Mouse (Mus musculus): ENCODE measurements at regions not wholly inside any gene's neighbourhood (a gene's known extent, or its start where the extent isn't known, plus 50 kb on each side); places are given as distances from the start of the nearest gene placed in this dataset.

DNA sequence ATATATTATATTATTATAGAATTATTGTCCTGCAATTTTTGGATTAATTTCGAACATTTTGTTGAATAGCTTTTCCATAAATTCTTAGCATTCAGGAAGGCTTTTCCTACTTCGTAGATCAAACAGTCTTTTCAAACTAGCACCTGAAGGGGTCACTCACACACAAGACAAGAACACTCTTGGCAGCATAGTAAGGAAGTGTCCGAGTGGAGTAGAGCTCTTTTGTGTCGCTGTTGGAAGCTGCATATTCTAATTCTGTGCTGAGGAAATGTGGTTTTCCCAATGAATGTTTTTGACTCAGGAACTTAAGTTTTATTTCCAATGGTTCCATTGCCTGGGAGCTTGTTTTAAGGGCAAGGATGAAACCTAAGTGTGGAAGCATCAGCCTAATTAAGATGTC lies 290.2 kb upstream of the Fam241a start:
- Histone ChIP-seq H3K36me3 (ENCODE audit: control insufficient read depth, insufficient read depth, low read length) (no peaks in the 10 kb centered on the region), H3K4me1 (ENCODE audit: control insufficient read depth, insufficient read depth, insufficient read length, low read length) (peaks cover 10% of the 10 kb centered on the region; the same call in 1 of the 2 replicates), H3K27ac (ENCODE audit: insufficient read depth, low read depth, low read length) (no peak overlapping the region), H3K4me3 (ENCODE audit: low read depth, low read length) (no peak overlapping the region), H3K27me3 (ENCODE audit: control insufficient read depth, insufficient read depth, low read length) (no peaks in the 10 kb centered on the region)
- 10% methylated on average over 4 of the region's 4 CpGs for WGBS
- TF ChIP-seq CTCF (IDR thresholded peaks at IDR 0.05; ENCODE audit: extremely low read depth, insufficient read length, insufficient replicate concordance, low read depth, low read length) (no peak), POLR2A (IDR thresholded peaks at IDR 0.05; ENCODE audit: low read depth, low read length) (no peak)

DNA sequence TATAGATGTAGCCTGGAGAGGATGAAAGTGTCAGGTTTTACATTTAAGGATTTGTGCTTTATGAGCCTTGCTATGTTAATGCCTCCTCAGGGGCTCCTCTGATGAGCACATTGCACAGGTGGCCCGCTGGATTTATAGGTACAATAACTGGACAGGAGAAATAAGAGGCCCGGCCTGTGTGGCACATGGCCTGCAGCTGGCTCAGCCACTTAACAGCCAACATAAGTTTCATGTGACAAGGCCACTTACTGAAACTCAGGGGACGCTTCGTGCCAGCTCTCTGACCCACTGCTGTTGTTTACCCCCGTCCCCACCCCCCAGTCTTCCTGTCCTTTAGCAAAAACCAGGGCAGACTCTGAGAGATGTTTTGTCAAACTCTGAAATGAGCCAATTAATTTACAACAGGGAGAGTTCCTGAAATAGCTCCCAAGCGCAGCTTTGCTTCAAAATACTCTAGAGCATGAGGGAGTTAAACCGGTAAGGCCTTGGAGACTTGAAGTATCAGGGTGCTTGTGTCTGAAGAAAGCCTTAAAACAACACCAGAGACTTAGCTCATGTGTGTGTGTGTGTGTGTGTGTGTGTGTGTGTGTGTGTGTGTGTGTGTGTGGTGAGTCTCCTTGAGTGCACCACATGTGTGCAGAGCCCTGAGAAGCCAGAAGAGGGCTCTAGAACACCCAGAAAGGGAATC lies 285.2 kb upstream of the Fam241a start:
- WGBS, result 69% methylated on average over 7 of the region's 7 CpGs
- TF ChIP-seq CTCF (IDR thresholded peaks at IDR 0.05; ENCODE audit: extremely low read depth, insufficient read length, insufficient replicate concordance, low read depth, low read length) (no peak), POLR2A (IDR thresholded peaks at IDR 0.05; ENCODE audit: low read depth, low read length) (no peak)
- H3K4me1 ChIP-seq (ENCODE audit: control insufficient read depth, insufficient read depth, insufficient read length, low read length), result peaks cover under 1% of the 10 kb centered on the region; the same call in 1 of the 2 replicates
- H3K36me3 ChIP-seq (ENCODE audit: control insufficient read depth, insufficient read depth, low read length), result no peaks in the 10 kb centered on the region
- no peaks in the 10 kb centered on the region for H3K27me3 ChIP-seq (ENCODE audit: control insufficient read depth, insufficient read depth, low read length)
- no peak overlapping the region for H3K4me3 ChIP-seq (ENCODE audit: low read depth, low read length)
- no peak overlapping the region for H3K27ac ChIP-seq (ENCODE audit: insufficient read depth, low read depth, low read length)

DNA sequence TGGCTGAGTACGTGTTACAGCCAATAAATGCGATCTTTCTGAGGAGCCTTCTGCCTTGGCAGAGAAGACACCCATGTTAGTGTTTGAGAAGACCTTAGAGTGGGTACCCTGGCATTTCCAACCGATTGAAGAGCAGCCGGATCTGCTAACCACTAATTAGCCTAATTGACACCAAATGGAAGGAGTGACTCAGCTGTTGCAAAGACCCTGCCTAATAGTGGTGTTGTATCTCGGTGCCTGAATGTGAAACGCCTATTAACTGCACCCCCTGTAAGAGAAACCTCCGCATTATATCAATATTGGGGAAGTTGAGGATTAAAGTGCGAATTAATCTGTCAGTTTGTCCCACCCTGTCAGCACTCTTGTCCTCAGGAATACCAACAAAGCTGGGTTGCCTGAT lies 253.1 kb upstream of the Fam241a start:
- Histone ChIP-seq H3K27me3 (ENCODE audit: control insufficient read depth, insufficient read depth, low read length) (no peaks in the 10 kb centered on the region), H3K4me1 (ENCODE audit: control insufficient read depth, insufficient read depth, insufficient read length, low read length) (no peaks in the 10 kb centered on the region), H3K4me3 (ENCODE audit: low read depth, low read length) (no peak overlapping the region), H3K36me3 (ENCODE audit: control insufficient read depth, insufficient read depth, low read length) (no peaks in the 10 kb centered on the region), H3K27ac (ENCODE audit: insufficient read depth, low read depth, low read length) (no peak overlapping the region)
- TF ChIP-seq CTCF (IDR thresholded peaks at IDR 0.05; ENCODE audit: extremely low read depth, insufficient read length, insufficient replicate concordance, low read depth, low read length), result no peak
- no peak for TF ChIP-seq POLR2A (IDR thresholded peaks at IDR 0.05; ENCODE audit: low read depth, low read length)
- WGBS, result 83% methylated on average over 8 of the region's 8 CpGs

DNA sequence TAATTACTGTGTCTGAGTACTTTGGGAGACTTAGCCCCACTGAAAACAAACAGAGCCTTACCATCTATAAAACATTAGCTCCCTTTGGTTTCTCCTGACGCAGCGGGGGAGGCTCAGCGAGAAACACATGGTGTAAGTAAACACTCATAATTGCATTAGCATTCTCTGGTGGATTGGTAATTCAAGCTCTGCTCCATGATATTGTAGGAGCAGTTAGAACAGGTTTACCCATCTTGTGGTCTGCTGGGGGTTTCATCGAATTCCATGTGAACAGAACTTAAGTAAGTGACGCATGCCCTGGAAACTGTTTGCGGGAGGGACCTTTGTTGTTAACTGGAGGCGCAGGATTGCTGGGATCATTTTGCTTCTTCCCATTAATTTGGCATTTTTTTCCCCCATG lies 249.2 kb upstream of the Fam241a start:
- 64% methylated on average over 7 of the region's 7 CpGs for WGBS
- H3K4me1 ChIP-seq (ENCODE audit: control insufficient read depth, insufficient read depth, insufficient read length, low read length), result no peaks in the 10 kb centered on the region
- no peaks in the 10 kb centered on the region for H3K27me3 ChIP-seq (ENCODE audit: control insufficient read depth, insufficient read depth, low read length)
- no peak overlapping the region for H3K27ac ChIP-seq (ENCODE audit: insufficient read depth, low read depth, low read length)
- H3K36me3 ChIP-seq (ENCODE audit: control insufficient read depth, insufficient read depth, low read length), result no peaks in the 10 kb centered on the region
- H3K4me3 ChIP-seq (ENCODE audit: low read depth, low read length), result no peak overlapping the region
- TF ChIP-seq CTCF (IDR thresholded peaks at IDR 0.05; ENCODE audit: extremely low read depth, insufficient read length, insufficient replicate concordance, low read depth, low read length) (no peak), POLR2A (IDR thresholded peaks at IDR 0.05; ENCODE audit: low read depth, low read length) (no peak)

DNA sequence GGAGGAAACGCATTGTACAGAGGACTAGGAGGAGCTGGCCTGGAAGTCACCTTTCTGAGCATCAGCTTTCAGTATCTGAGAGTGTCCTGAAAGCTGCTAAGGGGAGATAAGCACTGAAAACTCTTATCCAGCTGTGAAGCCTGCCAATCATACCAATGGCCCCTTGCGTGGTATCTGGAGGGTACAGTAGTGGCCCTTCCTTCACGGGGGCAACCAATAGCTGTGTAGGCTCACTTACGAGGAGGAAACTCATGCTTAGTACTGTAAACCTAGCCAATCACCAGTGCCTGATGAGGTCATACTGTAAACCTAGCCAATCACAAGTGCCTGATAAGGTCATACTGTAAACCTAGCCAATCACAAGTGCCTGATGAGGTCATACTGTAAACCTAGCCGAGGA lies 231.7 kb upstream of the Fam241a start:
- H3K27me3 ChIP-seq (ENCODE audit: control insufficient read depth, insufficient read depth, low read length), result no peaks in the 10 kb centered on the region
- H3K4me3 ChIP-seq (ENCODE audit: low read depth, low read length), result no peak overlapping the region
- 81% methylated on average over 5 of the region's 5 CpGs for WGBS
- TF ChIP-seq CTCF (IDR thresholded peaks at IDR 0.05; ENCODE audit: extremely low read depth, insufficient read length, insufficient replicate concordance, low read depth, low read length), result no peak
- no peak for TF ChIP-seq POLR2A (IDR thresholded peaks at IDR 0.05; ENCODE audit: low read depth, low read length)
- H3K4me1 ChIP-seq (ENCODE audit: control insufficient read depth, insufficient read depth, insufficient read length, low read length), result no peaks in the 10 kb centered on the region
- no peaks in the 10 kb centered on the region for H3K36me3 ChIP-seq (ENCODE audit: control insufficient read depth, insufficient read depth, low read length)
- H3K27ac ChIP-seq (ENCODE audit: insufficient read depth, low read depth, low read length), result no peak overlapping the region

DNA sequence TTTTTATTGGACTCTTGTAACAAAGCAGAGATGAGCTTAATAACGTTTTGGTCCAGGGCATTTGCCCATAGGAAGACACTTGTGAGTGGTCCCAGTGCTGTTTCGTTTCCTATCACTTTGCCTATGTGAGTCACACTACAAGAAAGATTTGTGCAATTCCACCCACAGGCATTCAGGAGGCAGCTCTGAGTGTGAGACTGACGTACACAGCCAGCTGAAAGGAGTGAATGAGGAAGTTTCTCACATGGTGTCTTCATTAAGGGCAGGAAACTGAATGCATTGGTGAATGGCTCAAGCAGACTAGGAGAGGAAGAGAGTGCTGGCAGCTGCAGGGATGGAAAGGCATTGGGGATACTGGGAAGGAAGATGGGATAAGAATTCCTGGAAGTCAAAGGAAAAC lies 230.5 kb upstream of the Fam241a start:
- Histone ChIP-seq H3K4me3 (ENCODE audit: low read depth, low read length) (no peak overlapping the region), H3K27ac (ENCODE audit: insufficient read depth, low read depth, low read length) (no peak overlapping the region), H3K27me3 (ENCODE audit: control insufficient read depth, insufficient read depth, low read length) (no peaks in the 10 kb centered on the region), H3K4me1 (ENCODE audit: control insufficient read depth, insufficient read depth, insufficient read length, low read length) (no peaks in the 10 kb centered on the region), H3K36me3 (ENCODE audit: control insufficient read depth, insufficient read depth, low read length) (no peaks in the 10 kb centered on the region)
- WGBS, result 45% methylated on average over 3 of the region's 3 CpGs
- TF ChIP-seq POLR2A (IDR thresholded peaks at IDR 0.05; ENCODE audit: low read depth, low read length), result no peak

DNA sequence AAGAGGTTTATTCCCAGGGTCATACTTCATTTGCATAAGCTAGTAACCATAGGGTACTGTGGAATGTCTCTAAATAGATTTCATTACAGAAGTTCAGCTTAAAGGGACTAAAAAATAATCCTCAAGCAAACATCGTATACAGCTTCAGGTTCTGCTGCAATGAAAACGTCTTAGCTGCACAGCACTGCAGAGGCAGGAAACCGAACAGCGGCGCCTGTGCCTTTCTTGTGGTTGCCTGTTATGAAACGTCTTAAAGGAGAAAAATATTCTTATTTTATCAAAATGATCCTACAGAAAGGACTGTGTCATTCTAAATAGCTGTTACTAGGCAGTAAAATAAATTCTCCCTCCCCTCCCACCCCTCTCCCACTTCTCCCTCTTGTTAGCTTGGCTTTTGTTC lies 226.0 kb upstream of the Fam241a start:
- no peaks in the 10 kb centered on the region for H3K36me3 ChIP-seq (ENCODE audit: control insufficient read depth, insufficient read depth, low read length)
- no peaks in the 10 kb centered on the region for H3K27me3 ChIP-seq (ENCODE audit: control insufficient read depth, insufficient read depth, low read length)
- 34% methylated on average over 6 of the region's 6 CpGs for WGBS
- no peaks in the 10 kb centered on the region for H3K4me1 ChIP-seq (ENCODE audit: control insufficient read depth, insufficient read depth, insufficient read length, low read length)
- H3K4me3 ChIP-seq (ENCODE audit: low read depth, low read length), result no peak overlapping the region
- TF ChIP-seq CTCF (IDR thresholded peaks at IDR 0.05; ENCODE audit: extremely low read depth, insufficient read length, insufficient replicate concordance, low read depth, low read length) (no peak), POLR2A (IDR thresholded peaks at IDR 0.05; ENCODE audit: low read depth, low read length) (no peak)
- H3K27ac ChIP-seq (ENCODE audit: insufficient read depth, low read depth, low read length), result no peak overlapping the region

Data from small intestine, adult 2 months (tissue).